Mouse (Mus musculus) lung, postnatal 14 days (tissue): ENCODE data around the gene Cmip.

ENCODE experiments used
- DNase-seq: peaks from one replicate; pipeline ENCODE4 v3.0.0; 2021

Cmip gene

DNA sequence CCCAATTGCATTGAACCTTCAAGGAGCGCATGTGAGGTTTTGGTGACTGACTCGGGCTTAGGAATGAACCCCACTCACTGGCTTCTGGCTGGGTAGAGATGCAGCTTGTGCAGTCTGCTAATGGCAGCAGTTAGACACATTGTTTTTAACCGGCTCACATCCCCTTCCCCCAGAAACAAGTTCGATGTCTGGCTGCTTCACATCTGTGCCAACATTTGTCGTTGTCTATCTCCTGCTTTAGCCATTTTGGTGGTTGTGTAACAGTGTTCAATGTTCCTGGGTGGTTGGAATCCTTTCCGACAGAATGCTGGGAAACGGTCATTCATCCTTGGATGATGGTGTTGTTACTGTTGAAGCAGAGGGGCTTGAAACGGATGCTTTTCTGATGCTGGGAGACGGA is 72.3 kb downstream of the Cmip start:
- no peak for DNase-seq

DNA sequence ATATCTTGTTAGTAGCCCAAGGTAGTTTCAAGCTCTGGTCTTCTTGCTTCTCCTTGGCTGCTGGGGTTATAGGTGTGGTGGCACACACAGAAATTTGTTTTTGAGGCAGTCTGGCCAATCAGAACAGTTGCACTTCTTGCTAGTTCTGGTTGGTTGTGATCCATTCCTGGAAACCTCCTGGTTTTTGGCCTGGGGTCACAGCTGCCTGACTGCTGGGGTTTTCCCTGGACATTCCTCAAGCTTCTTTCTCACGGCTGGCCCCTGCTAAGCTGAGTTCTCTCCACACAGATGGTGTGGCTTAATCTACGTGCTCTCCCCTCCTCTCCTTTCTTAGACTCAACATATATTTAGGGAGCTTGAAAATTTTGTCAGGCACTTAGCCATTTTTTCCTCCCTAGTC is 73.0 kb downstream of the Cmip start:
- DNase-seq, result no peak

DNA sequence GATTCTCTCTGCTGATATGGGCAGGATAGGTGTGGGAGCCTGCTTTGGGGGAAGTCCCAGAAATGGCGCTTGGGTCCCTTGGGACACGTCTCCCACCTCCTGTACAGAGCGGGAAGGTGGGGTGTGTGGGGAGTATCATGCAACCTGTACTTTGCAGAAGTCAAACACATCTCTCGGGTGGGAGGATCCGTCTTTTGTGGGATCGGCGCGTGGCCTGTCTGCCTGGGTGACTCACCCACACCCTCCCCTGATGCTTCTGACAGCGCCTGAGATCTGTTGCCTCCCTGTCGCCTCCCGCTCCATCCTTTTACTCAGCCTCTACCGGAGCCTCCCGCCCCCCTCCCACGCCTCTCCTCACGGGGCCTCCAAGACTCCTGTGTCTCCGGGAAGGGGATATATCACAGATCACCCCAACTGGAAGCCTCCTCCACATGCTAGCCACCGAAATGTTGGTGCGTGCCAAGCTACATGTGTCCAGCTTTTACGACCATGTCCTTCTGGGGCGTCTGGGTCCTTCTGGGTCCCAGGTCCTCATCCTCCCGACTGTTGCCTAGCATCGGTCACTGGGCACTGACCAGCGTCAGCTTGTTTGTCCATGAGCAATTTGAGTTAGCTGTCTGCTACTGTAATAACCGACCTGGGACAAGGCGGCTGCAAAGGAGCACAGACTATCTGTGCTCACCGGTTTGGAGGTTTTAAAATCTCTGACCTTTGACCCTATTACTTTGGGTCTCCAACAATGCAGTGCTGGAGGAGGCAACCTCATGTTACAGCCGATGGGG is 75.6 kb downstream of the Cmip start:
- no peak for DNase-seq

DNA sequence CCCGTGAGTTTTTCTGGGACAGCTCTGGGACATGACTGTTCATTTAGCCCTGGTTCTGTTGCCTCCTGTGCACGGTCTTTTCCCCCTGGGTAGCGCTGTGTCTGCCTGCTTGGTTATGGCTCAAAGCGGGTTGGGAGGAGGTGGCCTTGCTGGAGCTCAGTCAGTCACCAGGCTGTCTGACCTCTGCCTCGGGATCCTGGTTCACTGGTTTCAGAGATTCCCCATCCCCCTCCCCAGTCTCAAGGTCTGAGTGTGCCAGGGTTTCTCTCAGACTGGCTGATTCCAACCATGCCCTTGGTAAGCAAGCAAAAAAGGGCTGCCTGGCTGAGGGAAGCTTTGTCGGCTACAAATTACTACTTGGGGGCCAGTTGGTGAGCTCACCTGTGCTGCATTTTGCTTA is 76.8 kb downstream of the Cmip start:
- no peak for DNase-seq

DNA sequence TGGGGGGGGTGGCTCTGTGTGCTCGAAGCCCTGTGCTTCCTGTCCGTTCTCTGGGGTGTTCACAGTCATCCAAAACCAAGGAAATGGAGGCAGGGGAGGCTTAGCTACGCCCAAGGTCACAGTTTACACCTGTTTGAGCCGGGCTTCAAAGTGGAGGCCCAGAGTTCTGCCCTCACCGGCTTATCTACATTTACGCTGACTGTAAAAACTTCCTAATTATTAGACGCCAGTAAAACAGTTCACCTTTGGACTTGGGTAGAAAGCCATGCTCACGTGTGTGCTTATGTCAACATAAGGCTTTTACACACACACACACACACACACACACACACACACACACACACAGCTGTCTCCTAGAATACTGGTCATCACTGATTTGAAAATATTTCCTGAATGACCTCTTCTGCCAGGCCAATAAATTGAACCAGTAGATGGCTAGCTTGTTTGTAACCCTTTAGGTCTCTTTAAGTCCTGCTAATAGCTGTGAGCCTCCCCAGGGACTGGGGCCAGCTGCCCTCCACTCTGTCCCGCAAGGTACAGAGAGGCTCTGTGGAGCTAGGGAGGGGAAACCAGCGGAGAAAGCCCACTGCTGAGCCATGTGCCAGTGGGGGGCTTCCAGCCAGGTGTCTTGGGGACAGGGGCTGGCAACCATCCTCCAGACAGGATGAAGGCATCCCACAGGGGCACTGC is 77.3 kb downstream of the Cmip start:
- DNase-seq, result no peak

DNA sequence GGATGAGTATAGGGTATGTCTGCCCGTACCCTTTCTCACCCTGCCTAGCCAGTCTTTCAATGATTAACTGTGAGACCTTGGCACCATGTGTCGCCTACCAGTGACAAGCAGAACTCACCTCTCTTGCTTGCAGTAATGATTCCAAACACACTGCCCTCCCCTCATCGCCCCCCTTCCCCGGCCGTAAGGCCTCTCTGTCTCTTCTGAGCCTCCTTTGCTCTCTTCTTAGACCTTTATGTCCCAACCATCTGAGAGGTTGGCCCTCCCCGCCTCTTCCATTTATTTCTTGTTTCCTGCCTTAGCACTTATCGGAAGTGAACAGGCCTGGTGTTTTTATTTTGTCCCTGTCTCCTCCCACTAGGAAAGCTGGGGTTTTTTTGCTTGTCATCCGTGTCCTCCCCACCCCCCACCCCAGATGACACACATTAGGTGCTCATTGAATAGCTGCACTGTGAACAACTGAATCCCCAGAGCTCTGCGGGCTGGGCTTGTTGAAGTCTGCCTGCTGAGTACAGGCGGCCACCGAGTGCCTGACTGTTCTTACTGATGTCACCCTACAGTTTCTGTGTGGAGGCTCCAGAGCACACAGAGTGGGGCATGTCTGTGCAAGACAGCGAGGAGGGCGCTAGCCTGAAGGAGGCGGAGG is 78.0 kb downstream of the Cmip start:
- DNase-seq, result no peak

DNA sequence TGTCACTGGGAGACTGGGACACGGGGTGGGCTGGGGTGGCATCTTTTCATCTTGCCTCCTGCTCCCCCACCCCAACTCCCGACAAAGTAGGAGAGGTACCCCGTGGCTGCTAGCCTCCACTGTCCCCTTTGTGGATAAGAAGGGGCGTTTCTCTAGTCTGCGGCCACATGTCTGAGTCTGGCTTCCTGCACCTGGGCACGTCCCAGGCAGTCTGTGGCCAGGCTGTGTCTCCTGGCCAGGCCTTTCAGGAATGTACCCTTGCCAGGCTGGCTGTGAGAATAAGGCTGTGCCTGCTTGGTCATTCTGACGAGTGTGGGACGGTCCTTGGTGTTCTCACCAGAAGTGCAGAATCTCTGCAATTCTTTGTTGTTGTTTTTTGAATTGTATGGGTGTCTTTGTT is 78.6 kb downstream of the Cmip start:
- DNase-seq, result no peak

DNA sequence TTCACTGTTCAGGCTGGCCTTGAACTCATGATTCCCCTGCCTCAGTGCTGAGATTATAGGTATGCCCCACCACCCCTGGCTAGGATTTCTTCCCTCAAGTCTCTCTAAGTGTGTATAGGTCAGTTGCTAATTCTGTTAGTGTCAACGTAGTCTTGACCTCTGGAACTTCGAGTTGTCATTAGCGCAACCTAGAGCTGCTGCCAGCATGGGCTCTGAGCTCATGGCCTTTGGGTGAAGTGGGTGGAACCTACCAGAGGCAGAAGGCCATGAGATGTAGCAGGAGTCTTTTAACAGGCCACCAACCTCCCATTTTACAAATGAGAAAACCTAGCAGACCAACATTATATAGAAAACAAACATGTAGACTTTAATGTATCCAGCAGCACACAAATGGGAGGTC is 80.3 kb downstream of the Cmip start:
- DNase-seq, result no peak

DNA sequence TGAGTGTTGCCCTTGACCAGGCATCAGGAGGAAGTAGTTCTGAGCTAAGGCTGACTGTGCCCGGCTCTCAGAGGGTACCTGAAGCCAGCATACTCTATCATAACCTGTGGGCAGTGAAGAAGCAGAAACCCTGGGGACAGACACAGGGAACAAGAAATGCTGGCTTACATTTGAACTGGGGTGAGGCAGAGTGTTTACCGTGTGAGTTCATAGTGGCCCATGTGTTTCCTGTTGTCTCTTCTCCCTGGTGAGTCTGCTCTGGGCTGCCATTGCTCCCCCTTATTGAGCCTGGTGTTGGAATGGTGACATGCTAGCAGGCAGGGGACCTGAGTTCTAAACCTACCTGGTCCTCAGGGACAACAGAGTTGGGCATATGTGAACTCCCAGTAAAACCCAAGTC is 81.8 kb downstream of the Cmip start:
- DNase-seq, result no peak

DNA sequence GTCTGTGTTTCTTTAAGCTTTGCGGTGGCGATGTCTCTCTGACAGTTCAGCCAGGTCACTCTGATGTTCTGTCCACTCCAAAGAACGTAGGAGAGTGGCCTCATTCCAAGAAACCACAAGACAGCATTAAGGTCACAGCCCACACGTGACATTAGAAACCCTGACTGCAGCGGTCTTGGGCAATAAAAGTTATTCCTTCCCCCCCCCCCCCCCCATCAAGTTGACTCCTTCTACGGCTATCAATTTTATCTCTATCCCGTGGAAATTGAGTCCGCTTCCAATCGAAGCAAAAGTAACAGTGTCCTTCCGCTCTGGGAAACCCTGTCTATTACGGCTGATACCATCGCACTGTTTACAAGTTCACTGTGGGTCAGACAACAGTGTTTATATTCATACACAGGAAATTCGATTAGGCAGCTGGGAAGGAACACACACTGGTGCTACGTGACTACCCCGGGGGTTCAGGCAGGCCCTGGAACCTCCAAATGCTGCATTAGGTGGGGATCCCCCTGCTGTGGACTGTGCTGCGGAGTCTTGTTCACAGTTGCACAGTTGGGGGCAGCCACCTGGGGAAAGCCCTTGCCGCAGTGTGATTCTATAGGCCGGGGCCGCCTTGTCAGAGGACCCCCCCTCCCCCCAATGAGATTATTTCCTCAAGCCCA is 82.6 kb downstream of the Cmip start:
- DNase-seq, result no peak

DNA sequence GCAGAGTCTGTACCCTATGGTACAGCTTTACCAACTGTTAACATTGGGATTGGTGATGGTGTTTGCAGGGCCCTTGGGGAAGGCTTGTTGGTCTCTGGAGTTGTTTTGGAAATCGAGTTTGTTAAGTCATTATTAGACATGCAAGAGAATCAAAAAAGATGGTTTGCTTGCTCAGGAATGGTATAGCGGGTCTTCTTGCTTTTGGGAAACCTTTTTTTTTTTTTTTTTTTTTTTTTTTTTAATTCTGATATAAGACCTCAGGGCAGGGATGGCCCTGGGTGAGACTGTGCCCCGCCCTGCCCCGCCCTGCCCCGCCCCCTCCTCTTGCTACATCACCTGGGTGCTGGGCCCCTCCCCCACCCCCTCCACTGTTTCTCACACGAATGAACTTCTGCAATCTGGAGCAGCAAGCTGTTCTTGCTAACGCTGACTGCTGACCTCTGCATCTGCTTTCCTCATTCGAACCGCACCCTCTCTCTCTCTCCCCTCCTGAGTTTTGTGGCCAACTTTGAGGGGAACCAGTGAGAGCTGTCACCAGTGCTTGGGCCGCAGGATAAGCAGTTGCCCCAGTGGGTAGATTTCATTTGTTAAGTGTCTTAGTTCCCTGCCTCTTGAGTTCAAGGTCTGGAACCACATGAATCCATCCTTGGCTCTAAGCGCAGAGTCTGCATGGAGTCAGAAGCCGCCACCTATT is 83.2 kb downstream of the Cmip start:
- DNase-seq, result peak; percentile 54

DNA sequence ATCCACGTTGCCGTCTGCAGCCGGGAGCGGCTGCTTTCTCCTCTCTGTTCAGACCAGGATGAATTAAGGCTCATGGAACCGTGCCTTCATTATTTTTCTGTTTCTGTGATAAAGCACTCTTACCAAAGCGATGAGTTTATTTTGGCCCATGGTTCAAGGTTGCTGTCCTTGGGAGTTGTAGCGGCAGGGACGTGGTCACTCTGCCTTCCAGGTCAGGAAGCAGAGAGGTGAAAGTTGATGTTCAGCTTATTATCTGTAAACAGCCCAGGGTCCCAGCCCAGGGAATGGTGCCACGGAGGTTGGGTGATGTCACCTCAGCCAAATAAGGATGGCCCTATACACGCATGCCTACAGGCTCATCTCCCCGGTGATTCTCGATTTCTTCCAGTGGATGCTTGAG is 83.9 kb downstream of the Cmip start:
- no peak for DNase-seq

DNA sequence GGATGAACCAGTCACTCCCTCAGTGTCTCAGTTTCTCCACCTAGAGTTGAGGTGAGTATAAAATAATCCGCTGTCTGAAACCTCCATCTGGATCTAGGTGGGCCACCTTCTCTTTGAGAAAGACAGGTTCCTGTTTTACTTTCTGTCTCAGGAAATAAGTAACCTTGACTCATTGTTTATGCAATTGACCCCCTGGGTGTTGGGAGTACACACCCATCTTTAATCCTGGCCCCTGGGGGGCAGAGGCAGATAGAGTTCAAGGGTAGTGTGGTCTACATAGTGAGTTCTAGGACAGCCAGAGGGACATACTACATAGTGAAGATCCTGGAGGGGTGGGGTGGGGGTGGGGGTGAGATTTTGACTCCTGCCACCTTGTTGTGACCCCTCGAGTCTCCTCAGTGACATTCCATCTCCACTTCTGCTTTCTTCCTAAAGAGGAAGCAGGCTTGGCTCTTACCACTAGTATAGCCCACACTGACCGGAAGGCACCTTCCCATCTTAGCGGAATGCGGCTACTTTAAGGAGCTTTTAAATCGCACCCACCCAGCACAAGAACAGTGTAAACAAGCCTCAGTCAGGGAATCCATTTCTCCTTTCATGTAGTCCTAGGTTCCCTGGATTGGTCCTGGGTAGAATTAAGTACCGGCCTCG is 86.0 kb downstream of the Cmip start:
- no peak for DNase-seq

DNA sequence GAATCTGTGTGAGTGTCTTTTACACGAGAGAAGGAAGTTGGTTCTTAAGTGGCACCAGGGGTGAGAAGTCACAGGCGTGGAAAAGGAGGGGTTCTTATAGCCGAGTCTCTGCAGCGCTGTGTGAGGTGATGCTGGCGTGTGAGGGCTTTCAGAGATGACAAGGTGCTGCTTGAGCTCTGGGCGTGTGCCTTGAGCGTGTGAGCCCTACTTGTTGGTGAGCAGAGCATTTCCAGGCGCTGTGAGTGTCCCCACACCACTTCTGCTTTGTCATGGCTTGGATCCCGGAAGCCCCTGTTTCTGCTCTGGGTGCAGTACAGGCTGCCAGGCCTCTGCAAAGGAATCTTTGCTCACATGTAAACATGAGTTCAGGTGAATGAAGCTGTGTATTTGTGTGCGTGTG is 86.6 kb downstream of the Cmip start:
- no peak for DNase-seq

DNA sequence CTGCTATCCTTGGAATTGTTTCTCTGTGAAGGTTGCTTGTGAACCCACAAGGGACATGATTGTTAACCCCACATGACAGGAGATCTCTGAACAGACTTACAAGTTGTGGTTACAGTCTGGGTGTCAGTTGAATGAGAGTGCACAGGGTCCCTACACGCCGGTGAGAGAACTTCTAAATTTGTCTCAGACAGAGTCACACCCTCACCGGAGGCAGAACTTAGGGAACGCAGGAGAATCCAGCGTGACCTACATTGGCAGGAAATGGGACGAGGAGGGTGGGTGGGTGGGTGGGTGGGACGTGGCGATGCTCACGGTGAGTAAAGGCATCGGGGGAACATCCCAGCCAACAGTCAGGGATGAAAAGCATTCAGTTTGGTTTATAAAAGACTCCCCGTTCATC is 88.0 kb downstream of the Cmip start:
- no peak for DNase-seq

DNA sequence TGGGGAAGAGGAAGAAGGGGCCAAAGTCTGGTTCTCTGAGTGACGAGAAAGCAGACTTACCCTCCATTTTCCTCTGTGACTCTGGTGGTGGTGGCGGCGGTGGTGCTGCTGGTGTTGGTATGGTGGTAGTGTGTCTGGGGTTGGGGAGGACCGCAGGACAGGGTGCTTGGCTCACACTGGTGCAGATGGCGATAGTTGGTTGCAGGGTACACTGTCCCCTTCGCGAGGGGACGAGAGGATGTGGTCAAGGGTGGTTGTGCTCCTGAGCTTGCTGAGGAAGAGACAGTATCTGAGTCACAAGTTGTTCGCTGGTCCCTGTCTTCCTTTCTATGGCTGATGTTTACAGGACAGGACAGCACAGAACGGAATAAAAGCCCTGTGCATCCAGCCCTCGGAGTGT is 88.5 kb downstream of the Cmip start:
- no peak for DNase-seq

DNA sequence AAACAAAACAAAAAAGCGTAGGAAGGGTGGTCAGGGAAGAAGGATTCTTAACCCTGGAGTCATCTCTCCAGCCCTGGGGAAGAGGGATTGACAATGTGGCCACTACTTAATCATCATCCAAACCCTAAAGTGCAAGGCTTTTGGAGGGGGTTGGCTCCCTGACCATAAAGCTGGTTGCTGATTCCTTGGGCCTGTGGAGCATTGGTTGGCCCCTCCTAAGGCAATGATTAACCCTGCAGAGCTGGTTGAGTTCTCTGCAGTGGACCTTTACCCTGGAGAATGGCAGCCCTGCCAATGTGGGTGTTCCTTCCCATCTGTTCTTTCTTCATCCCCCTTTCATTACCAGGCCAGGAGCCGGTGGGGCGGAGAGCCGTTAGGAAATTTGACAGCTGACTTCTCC is 90.7 kb downstream of the Cmip start:
- DNase-seq, result no peak

DNA sequence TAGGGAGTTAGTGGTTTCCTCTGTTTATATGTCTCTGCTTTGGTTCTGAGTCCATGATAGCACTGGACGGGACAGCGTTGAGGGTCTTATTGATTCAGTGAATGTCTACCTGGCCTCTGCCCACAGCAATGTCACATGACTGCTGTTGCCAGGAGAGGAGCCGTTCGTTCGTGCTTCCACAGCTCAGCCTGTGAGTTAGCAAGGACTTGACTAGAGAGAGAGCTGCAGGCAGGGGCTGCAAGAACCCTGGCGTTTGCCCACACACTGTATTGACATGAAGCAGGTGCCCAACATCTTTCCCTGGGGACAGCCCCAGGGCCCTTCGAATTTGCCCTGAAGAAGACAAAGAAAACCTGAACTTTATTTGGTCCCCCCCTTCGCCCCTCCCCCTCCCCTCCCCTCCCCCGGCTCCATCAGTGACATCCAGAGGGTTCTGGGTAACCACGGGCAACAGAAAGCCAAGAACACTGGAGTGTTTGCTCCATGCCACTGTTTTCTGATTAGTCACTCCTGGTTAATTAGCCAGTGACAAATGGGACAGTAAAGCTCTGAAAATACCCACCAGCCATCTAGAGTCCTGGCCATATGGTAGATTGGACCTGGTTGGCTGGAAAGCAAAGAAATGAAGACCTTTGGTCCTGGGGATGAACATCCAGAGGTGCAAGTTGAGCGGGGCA is 92.0 kb downstream of the Cmip start:
- DNase-seq, result no peak

DNA sequence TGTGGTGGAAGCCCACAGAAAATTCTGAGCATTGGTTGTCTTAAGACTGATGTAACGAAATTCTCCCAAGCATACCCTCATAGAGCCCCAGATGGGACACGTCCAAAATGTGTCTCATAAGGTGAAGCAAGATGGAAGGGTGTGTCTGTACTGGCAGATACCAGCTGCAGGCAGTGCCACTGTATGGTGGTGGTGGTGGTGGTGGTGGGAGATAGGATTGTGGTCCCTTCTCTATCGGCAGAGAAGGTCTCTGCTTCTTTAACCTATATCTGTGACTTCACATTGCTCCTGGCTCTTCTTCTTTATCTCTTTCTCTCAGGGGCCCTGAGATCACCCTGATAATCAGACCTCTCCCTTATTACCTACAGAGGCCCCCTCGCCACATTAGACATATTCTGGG is 92.7 kb downstream of the Cmip start:
- DNase-seq, result no peak

DNA sequence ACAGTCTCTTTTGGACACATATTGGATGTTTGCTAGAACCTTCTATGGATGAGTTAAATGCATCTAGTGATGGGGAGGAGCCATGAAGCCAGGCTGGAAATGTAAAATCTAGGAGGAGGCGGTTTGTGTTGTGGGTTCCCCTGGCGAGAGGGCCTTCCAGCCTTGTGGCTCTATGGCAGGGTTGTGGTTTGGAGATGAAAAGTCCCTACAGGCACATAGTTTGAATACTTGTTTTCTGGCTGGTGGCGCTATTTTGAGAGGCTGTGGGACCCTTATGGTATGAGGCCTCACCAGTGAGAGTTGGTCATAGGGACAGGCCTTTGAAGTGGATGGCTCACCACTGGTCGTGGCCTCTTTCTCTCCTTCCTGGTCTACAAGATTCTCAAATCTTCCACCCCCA is 95.2 kb downstream of the Cmip start:
- DNase-seq, result no peak

DNA sequence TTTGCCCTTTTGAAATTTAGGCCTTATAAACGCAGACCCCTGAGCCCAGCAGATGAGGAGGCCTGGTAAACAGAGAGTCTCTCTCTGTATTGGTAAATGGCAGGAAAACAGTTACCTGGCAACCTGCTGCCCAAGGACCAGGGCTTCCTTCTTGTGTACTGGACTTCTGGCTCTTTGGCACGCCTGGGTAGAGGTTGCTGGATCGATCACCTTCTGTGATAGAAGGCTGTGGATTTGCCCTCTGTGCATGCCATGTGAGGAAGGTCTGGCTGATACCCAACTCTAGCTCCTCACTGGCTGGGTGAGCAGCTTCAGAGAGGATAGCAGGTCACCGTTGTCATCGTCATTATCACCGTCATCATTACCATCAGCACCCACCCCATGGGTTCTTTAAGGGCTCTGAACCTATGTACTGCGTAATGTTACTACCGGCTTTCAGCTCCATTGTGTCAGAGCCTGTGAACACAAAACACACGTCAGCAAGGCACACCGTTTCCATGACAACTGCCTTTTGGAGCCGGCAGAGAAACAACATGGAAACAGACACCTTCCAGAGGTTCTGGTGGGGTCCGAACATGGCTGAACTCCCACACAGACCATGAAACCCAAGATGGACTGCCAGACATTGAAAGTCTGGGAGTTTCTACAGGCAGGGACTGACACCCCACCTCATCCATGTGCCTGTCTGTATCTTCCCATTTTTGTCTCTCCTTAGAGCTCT is 98.4 kb downstream of the Cmip start:
- no peak for DNase-seq
